Mouse (Mus musculus) neural tube, embryonic 12.5 days (tissue): ENCODE results near the gene Dnajc3. TPM values are rescaled to one million over a fixed set of nuclear protein-coding genes. Genes with fewer than 3 reads are reported as not detected.

ENCODE experiments used
- ATAC-seq: fragments of 200-750 bp; cut with Nextera tagmentation; 2 replicates; pipeline ENCODE4 v1.8.0; 2017; ENCODE audit warnings: low read depth, mild to moderate bottlenecking, moderate TSS enrichment, moderate library complexity; ENCODE audit not compliant: low FRiP score
- H3K27ac ChIP-seq: fragments of 300-500 bp; sonication (generic); 2 replicates; pipeline ENCODE4 v1.5.1; 2016
- H3K27me3 ChIP-seq: fragments of 300-500 bp; sonication (generic); replicated peaks from 2 replicates; pipeline ENCODE4 v1.6.1; 2016; ENCODE audit warnings: mild to moderate bottlenecking
- H3K36me3 ChIP-seq: fragments of 300-500 bp; sonication (generic); 2 replicates; pipeline ENCODE4 v1.6.1; 2016; ENCODE audit warnings: mild to moderate bottlenecking
- H3K4me1 ChIP-seq: fragments of 300-500 bp; sonication (generic); 2 replicates; pipeline ENCODE4 v1.6.1; 2016
- H3K4me2 ChIP-seq: fragments of 300-500 bp; sonication (generic); replicated peaks from 2 replicates; pipeline ENCODE4 v1.6.1; 2016; ENCODE audit warnings: mild to moderate bottlenecking
- H3K4me3 ChIP-seq: fragments of 300-500 bp; sonication (generic); 2 replicates; pipeline ENCODE4 v1.5.1; 2016
- H3K9ac ChIP-seq: fragments of 300-500 bp; sonication (generic); 2 replicates; pipeline ENCODE4 v1.6.1; 2016; ENCODE audit warnings: mild to moderate bottlenecking
- H3K9me3 ChIP-seq: fragments of 300-500 bp; sonication (generic); 2 replicates; pipeline ENCODE4 v1.6.1; 2016; ENCODE audit warnings: mild to moderate bottlenecking
- WGBS: fragments of 180-500 bp; shearing (Covaris S2); methylation state at CpG from one replicate; pipeline ENCODE4 v1.1.7; 2016; 5-methylcytosine and 5-hydroxymethylcytosine counted together
- polyA plus RNA-seq: library from polyadenylated mRNA; unstranded; fragments of >200 nt; fragmentation: Nextera tagmentation; extraction: Ambion mirVana; gene quantifications from 2 replicates; pipeline ENCODE4 v1.2.1, GENCODE M21; 2016

Gene Dnajc3
- polyA plus RNA-seq, 1 experiment from 2014 or later: 25.6 TPM

GRCm38 (mm10) chr14:118911521-118911920 lies 26.3 kb upstream of the Dnajc3 start:
- no peak overlapping the region for H3K9ac ChIP-seq
- no peak for ATAC-seq
- no peaks in the 10 kb centered on the region for H3K4me1 ChIP-seq
- no peak overlapping the region for H3K4me3 ChIP-seq
- no peaks in the 10 kb centered on the region for H3K9me3 ChIP-seq
- no peak overlapping the region for H3K4me2 ChIP-seq
- H3K27ac ChIP-seq: no peak overlapping the region
- no peaks in the 10 kb centered on the region for H3K27me3 ChIP-seq
- H3K36me3 ChIP-seq: peaks cover 81% of the 10 kb centered on the region
- 94% methylated on average over 6 of the region's 6 CpGs for WGBS

- H3K4me3 ChIP-seq: no peak overlapping the region
- H3K27me3 ChIP-seq: no peaks in the 10 kb centered on the region
- H3K9me3 ChIP-seq: no peaks in the 10 kb centered on the region
- H3K4me2 ChIP-seq: no peak overlapping the region
- peaks cover 71% of the 10 kb centered on the region for H3K36me3 ChIP-seq
- no peak overlapping the region for H3K27ac ChIP-seq
- no peaks in the 10 kb centered on the region for H3K4me1 ChIP-seq
- no peak for ATAC-seq
- H3K9ac ChIP-seq: no peak overlapping the region
- WGBS: 81% methylated on average over 5 of the region's 5 CpGs
Observed at GRCm38 (mm10) chr14:118913651-118914050, 24.1 kb upstream of the Dnajc3 start.

DNA sequence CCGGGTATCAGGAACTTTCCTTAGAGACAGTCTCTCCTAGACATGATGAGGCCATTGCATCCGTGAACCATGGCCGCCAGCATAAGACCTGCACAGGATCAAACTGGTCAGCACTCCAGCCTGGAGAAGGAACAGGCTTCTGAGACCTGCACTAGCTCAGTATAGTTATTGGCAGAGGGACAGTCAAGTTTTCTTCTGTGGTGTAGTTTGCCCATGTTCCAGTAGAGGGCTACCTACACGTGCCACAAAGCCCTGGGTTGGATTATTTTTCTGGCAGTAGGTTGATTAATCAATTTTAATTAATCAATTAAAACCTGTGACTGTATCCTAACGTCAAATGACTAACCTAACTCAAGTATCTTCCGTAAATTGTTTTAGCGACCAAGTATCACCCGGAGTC lies 18.8 kb upstream of the Dnajc3 start:
- Histone ChIP-seq H3K9ac (no peak overlapping the region), H3K36me3 (peaks cover 35% of the 10 kb centered on the region), H3K4me2 (no peak overlapping the region), H3K27ac (no peak overlapping the region), H3K27me3 (peaks cover 11% of the 10 kb centered on the region), H3K4me1 (peaks cover 31% of the 10 kb centered on the region), H3K4me3 (no peak overlapping the region), H3K9me3 (no peaks in the 10 kb centered on the region)
- 71% methylated on average over 8 of the region's 8 CpGs for whole genome bisulfite sequencing
- no peak for ATAC-seq

DNA sequence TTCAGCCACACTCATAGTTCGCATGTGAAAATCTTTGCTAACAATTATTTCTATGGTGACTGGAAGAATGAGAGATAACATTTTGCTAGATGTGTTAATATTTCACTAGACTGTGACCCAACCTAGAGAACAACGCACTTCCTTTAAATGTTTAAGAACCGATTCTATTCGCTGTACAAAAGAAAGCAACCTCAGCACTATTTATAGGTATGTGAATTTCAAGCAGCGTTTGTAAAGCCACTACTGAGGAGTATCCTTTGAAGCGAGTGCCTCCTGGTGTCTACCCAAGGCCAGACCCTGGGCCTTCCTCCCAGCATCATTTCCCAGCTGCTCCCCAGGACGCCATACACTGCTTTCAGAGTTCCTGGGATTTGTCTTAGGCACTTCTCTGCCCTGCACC lies 17.1 kb upstream of the Dnajc3 start:
- Histone ChIP-seq H3K27me3 (peaks cover 11% of the 10 kb centered on the region), H3K4me2 (peak overlapping the region; percentile 91), H3K4me3 (no peak overlapping the region), H3K9me3 (no peaks in the 10 kb centered on the region), H3K27ac (no peak overlapping the region), H3K36me3 (peaks cover 23% of the 10 kb centered on the region; the same call in 1 of the 2 replicates), H3K4me1 (peaks cover 37% of the 10 kb centered on the region), H3K9ac (no peak overlapping the region)
- no peak for ATAC-seq
- WGBS: 55% methylated on average over 7 of the region's 7 CpGs

GRCm38 (mm10) chr14:118922251-118922650 lies 15.5 kb upstream of the Dnajc3 start:
- Histone ChIP-seq H3K27ac (no peak overlapping the region), H3K27me3 (peaks cover 12% of the 10 kb centered on the region), H3K36me3 (peaks cover 18% of the 10 kb centered on the region; the same call in 1 of the 2 replicates), H3K9ac (peak overlapping the region; percentile 61), H3K9me3 (no peaks in the 10 kb centered on the region), H3K4me1 (peaks cover 37% of the 10 kb centered on the region), H3K4me2 (peak overlapping the region; percentile 91), H3K4me3 (peak overlapping the region; percentile 43)
- ATAC-seq: no peak
- WGBS: 23% methylated on average over 22 of the region's 22 CpGs

GRCm38 (mm10) chr14:118922667-118923184 lies 15.1 kb upstream of the Dnajc3 start:
- peak overlapping the region; percentile 61 for H3K9ac ChIP-seq
- H3K27me3 ChIP-seq: peaks cover 15% of the 10 kb centered on the region
- H3K4me3 ChIP-seq: peak overlapping the region; percentile 43
- H3K4me1 ChIP-seq: peaks cover 37% of the 10 kb centered on the region
- peak; percentile 8; the same call in 1 of the 2 replicates for ATAC-seq
- H3K9me3 ChIP-seq: no peaks in the 10 kb centered on the region
- 1% methylated on average over 47 of the region's 47 CpGs for WGBS
- H3K27ac ChIP-seq: no peak overlapping the region
- H3K36me3 ChIP-seq: peaks cover 14% of the 10 kb centered on the region; the same call in 1 of the 2 replicates
- peak overlapping the region; percentile 91 for H3K4me2 ChIP-seq

DNA sequence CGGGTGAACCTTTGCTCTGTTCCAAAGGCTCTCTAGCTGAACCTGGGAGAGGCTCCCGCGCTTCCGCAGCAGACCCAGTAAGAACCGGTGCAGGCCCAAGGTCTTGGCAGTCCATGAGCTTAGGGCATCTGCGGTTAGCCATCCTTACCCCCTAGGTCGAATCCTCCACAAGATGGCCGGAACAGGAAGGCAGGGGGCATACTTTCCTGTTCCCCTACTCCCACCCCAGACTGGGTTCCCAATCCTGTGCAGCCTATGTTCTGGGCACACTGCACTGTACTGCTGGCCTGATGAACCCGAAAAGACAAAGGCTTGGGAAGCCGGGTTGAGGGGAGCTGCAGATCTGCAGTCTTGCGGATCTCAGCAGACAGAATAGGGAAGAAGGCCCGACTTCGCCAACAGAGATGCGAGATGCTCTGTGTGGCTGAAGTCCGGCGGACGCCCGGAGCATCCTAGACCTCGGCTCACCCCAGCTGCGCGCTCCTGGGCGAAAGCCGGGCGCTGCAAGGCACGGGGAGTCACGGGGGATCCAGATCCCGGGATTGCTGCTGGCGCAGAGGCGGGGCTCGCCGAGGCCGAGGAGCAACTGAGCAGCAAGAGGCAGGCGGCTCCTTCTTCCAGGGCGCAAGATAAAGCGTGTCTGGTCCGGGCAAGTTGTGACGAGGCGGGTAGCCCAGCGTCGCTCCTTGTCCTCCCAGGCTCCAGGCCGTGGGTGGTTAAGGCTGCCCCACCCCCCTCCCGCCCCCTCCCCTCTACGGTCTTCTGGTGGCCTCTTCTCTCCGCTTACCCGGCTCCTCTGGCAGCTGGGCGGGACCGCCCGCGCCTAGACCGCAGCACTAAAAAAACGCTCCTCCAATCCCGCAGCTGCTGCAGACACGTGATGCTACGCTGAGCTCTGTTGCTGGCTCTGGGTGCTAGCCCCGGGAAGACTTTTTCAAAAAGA lies 12.8 kb upstream of the Dnajc3 start, which contains the start of gene Dzip1:
Dzip1 (minus strand) TSS at position 788 of the 943 bp plus-strand sequence.
- peak within 1 kb of the TSS; percentile 91 for H3K4me2 ChIP-seq
- no peaks in the 10 kb centered on the region for H3K9me3 ChIP-seq
- H3K27me3 ChIP-seq: peaks cover 15% of the 10 kb centered on the region
- peak within 1 kb of the TSS; percentile 89 for H3K9ac ChIP-seq
- peak; percentile 96 for ATAC-seq
- WGBS: under 1% methylated on average over 55 of the region's 55 CpGs
- H3K27ac ChIP-seq: peak within 1 kb of the TSS; percentile 85
- peaks cover 37% of the 10 kb centered on the region for H3K4me1 ChIP-seq
- peak within 1 kb of the TSS; percentile 71 for H3K4me3 ChIP-seq
- peaks cover 5% of the 10 kb centered on the region; the same call in 1 of the 2 replicates for H3K36me3 ChIP-seq

- H3K27me3 ChIP-seq: 0 out of 2 replicates have a peak, but pooled peaks cover 4% of the 10 kb centered on the region
- no peak overlapping the region for H3K4me3 ChIP-seq
- ATAC-seq: no peak
- H3K4me2 ChIP-seq: no peak overlapping the region
- WGBS: 87% methylated on average over 3 of the region's 3 CpGs
- no peaks in the 10 kb centered on the region for H3K36me3 ChIP-seq
- H3K4me1 ChIP-seq: peaks cover 10% of the 10 kb centered on the region
- no peak overlapping the region for H3K27ac ChIP-seq
- H3K9ac ChIP-seq: no peak overlapping the region
- no peaks in the 10 kb centered on the region for H3K9me3 ChIP-seq
Observed at GRCm38 (mm10) chr14:118928565-118928964, 9.2 kb upstream of the Dnajc3 start.

DNA sequence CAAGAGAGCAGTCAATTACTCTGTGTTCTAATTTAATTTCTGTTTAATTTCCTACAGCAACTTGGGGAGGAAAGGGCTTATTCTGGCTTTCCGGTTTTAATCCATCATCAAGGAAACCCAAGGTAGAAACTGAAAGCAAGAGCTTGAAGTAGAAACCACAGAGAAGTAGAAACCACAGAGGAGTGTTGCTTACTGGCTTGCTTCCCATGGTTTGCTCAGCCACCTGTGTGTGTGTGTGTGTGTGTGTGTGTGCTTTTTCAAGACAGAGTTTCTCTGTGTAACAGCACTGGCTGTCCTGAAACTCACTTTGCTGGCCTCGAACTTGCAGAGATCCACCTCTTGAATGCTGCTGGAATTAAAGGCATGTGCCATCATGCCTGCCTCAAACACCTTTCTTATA lies 8.0 kb upstream of the Dnajc3 start:
- Histone ChIP-seq H3K9ac (no peak overlapping the region), H3K4me2 (no peak overlapping the region), H3K27me3 (0 out of 2 replicates have a peak, but pooled peaks cover 4% of the 10 kb centered on the region), H3K4me1 (no peaks in the 10 kb centered on the region), H3K9me3 (no peaks in the 10 kb centered on the region), H3K27ac (no peak overlapping the region), H3K4me3 (no peak overlapping the region), H3K36me3 (no peaks in the 10 kb centered on the region)
- no peak for ATAC-seq
- 79% methylated on average over 2 of the region's 2 CpGs for WGBS

DNA sequence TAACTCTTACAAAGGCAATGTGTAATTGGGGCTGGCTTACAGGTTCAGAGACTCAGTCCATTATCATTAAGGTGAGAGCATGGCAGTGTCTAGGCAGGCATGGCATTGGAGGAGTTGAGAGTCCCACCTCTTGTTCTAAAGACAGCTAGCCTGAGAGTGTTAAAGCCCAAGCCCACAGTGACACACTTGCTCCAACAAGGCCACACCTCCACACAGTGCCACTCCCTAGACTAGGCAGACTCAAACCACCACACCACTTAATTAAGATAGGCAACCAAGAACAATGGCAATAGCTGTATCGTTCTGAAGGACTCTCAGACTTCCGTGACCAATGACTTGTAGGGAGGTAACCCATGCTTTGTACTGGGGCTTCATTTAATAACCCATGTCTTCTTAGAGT lies 7.0 kb upstream of the Dnajc3 start:
- H3K4me3 ChIP-seq: no peak overlapping the region
- WGBS: 83% methylated on average over 2 of the region's 2 CpGs
- no peaks in the 10 kb centered on the region for H3K9me3 ChIP-seq
- no peaks in the 10 kb centered on the region for H3K4me1 ChIP-seq
- H3K4me2 ChIP-seq: no peak overlapping the region
- no peaks in the 10 kb centered on the region for H3K36me3 ChIP-seq
- ATAC-seq: no peak
- no peak overlapping the region for H3K27ac ChIP-seq
- 0 out of 2 replicates have a peak, but pooled peaks cover 4% of the 10 kb centered on the region for H3K27me3 ChIP-seq
- no peak overlapping the region for H3K9ac ChIP-seq

DNA sequence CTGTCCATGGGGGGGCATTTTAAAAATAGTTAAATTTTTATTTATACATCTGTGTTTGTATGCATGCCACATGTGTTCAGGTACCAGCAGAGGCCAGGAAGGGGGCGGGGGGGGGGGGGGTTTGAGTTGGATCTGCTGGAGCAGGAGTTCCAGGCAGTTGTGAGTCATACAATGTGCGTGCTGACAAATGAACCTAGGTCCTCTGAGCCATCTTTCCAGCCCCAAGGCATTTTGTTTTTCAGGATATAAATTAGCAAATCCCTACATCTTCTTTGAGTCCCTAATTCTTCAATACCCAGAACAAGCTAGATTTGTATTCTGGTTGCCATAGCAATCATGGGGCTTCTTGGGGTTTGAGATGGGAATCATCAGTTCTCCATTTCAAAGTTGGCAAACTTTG lies 6.6 kb upstream of the Dnajc3 start:
- no peak for ATAC-seq
- Histone ChIP-seq H3K9ac (no peak overlapping the region), H3K27me3 (0 out of 2 replicates have a peak, but pooled peaks cover 4% of the 10 kb centered on the region), H3K4me1 (no peaks in the 10 kb centered on the region), H3K36me3 (no peaks in the 10 kb centered on the region), H3K9me3 (no peaks in the 10 kb centered on the region), H3K4me2 (no peak overlapping the region), H3K4me3 (no peak overlapping the region), H3K27ac (no peak overlapping the region)
- WGBS: 88% methylated on average over 2 of the region's 2 CpGs

- ATAC-seq: no peak
- H3K27me3 ChIP-seq: no peaks in the 10 kb centered on the region
- H3K9ac ChIP-seq: no peak overlapping the region
- H3K36me3 ChIP-seq: no peaks in the 10 kb centered on the region
- WGBS: 73% methylated on average over 8 of the region's 8 CpGs
- no peak overlapping the region for H3K4me3 ChIP-seq
- no peaks in the 10 kb centered on the region for H3K9me3 ChIP-seq
- no peak overlapping the region for H3K4me2 ChIP-seq
- no peak overlapping the region for H3K27ac ChIP-seq
- H3K4me1 ChIP-seq: no peaks in the 10 kb centered on the region
Observed at GRCm38 (mm10) chr14:118932956-118933355, 4.8 kb upstream of the Dnajc3 start.
